Mouse (Mus musculus) cerebellum, postnatal 25 days (tissue): ENCODE data around the gene Banp.

Experiments
- DNase-seq, 2 experiments: peaks; one replicate each; pipeline ENCODE4 v3.0.0; 2021; ENCODE audit warnings: mixed read lengths in 2 of 2

Banp gene

GRCm38 (mm10) chr8:122071193-122071592 is 121.6 kb downstream of the Banp start:
- no peak for DNase-seq

- no peak for DNase-seq
Observed at GRCm38 (mm10) chr8:122073964-122074363, 124.4 kb downstream of the Banp start.

- DNase-seq: no peak
Observed at GRCm38 (mm10) chr8:122074442-122074841, 124.9 kb downstream of the Banp start.

GRCm38 (mm10) chr8:122074977-122075376 is 125.4 kb downstream of the Banp start:
- DNase-seq: no peak

- DNase-seq: no peak
Observed at GRCm38 (mm10) chr8:122076183-122076842, 126.8 kb downstream of the Banp start.

- no peak for DNase-seq
Observed at GRCm38 (mm10) chr8:122078321-122078720, 128.8 kb downstream of the Banp start.
